Comparison of ENCODE assay signal across 23 mouse cellular contexts in genomic region chr14:20790996-20791395, GRCm38 (mm10). TPM values are rescaled to one million over a fixed set of nuclear protein-coding genes. Genes with fewer than 3 reads are reported as not detected.
DNase-seq lines count a peak whose midpoint lies in the region; ATAC-seq and TF ChIP-seq lines count a peak whose summit lies in the region.
"Had no signal": no experiment of that assay in that cellular context is flagged by ENCODE, and none has a peak within 500 bp of the region (broad histone marks: within the 10 kb centered on the region; RNA-seq: fewer than 3 reads in every experiment).

No protein-coding gene starts in this region.

- no peak overlapping the region for H3K4me2 ChIP-seq in hindbrain, embryonic 13.5 days
- no peak overlapping the region for H3K4me2 ChIP-seq in hindbrain, embryonic 16.5 days (ENCODE audit: low read length)
- H3K4me2 ChIP-seq in midbrain, embryonic 13.5 days (replicated peaks) = no peak overlapping the region
- H3K4me2 ChIP-seq in midbrain, embryonic 15.5 days = no peak overlapping the region
- H3K4me2 ChIP-seq: forebrain, embryonic 13.5 days; heart, embryonic 15.5 days; limb, embryonic 12.5 days; liver, embryonic 12.5 days; stomach, embryonic 15.5 days had no signal

- ATAC-seq in hindbrain, embryonic 13.5 days (ENCODE audit: low FRiP score) = no peak
- no peak for ATAC-seq in hindbrain, embryonic 16.5 days
- no peak for ATAC-seq in midbrain, embryonic 13.5 days
- ATAC-seq in midbrain, embryonic 15.5 days (replicated peaks) = no peak
- ATAC-seq: forebrain, embryonic 13.5 days; liver, embryonic 12.5 days had no signal

- no peak overlapping the region for H3K27ac ChIP-seq in hindbrain, embryonic 13.5 days
- no peak overlapping the region for H3K27ac ChIP-seq in hindbrain, embryonic 16.5 days (ENCODE audit: low read depth, low read length)
- no peak overlapping the region for H3K27ac ChIP-seq in midbrain, embryonic 13.5 days
- H3K27ac ChIP-seq in midbrain, embryonic 15.5 days = no peak overlapping the region
- peak overlapping the region; percentile 62 for H3K27ac ChIP-seq in cortical plate, adult 2 months (ENCODE audit: insufficient read depth, low read length)
- H3K27ac ChIP-seq: forebrain, embryonic 13.5 days; heart, embryonic 15.5 days; kidney, postnatal 0 days; limb, embryonic 12.5 days; liver, embryonic 12.5 days; midbrain, embryonic 10.5 days; stomach, embryonic 15.5 days had no signal

- TF ChIP-seq POLR2A in cortical plate, adult 2 months (IDR thresholded peaks at IDR 0.05; ENCODE audit: extremely low read depth, insufficient read depth, low read length) = no peak

- DNase-seq in brain, adult 2 months (ENCODE audit: low read depth, low spot score) = peak; percentile 53
- no peak for DNase-seq in heart, adult 9 months (ENCODE audit: low spot score in 2 of 2)
- DNase-seq: cerebellum, adult 11-12 months; cerebellum, postnatal 10 days; gastrocnemius, postnatal 10 days; heart, adult 18-20 months; heart, postnatal 36 days; kidney, adult 11 months; lung, adult 18-20 months; lung, postnatal 10 days; thymus, postnatal 25 days had no signal

- peak overlapping the region; percentile 16; the same call in 1 of the 2 replicates for H3K9ac ChIP-seq in hindbrain, embryonic 13.5 days
- H3K9ac ChIP-seq in hindbrain, embryonic 16.5 days (ENCODE audit: low read depth, low read length) = no peak overlapping the region
- 0 out of 2 replicates have a peak overlapping the region, but pooled peaks have one; percentile 14 for H3K9ac ChIP-seq in midbrain, embryonic 13.5 days (replicated peaks)
- H3K9ac ChIP-seq in midbrain, embryonic 15.5 days = no peak overlapping the region
- H3K9ac ChIP-seq: forebrain, embryonic 13.5 days; heart, embryonic 15.5 days; limb, embryonic 12.5 days; liver, embryonic 12.5 days; stomach, embryonic 15.5 days had no signal

- 94% methylated on average over 6 of the region's 6 CpGs for WGBS in hindbrain, embryonic 13.5 days
- 89% methylated on average over 6 of the region's 6 CpGs for WGBS in hindbrain, embryonic 16.5 days
- 92% methylated on average over 6 of the region's 6 CpGs for WGBS in midbrain, embryonic 13.5 days
- 95% methylated on average over 6 of the region's 6 CpGs for WGBS in midbrain, embryonic 15.5 days

- H3K4me3 ChIP-seq in hindbrain, embryonic 13.5 days = no peak overlapping the region
- no peak overlapping the region for H3K4me3 ChIP-seq in hindbrain, embryonic 16.5 days (ENCODE audit: low read length)
- no peak overlapping the region for H3K4me3 ChIP-seq in midbrain, embryonic 13.5 days (replicated peaks)
- H3K4me3 ChIP-seq in midbrain, embryonic 15.5 days = no peak overlapping the region
- H3K4me3 ChIP-seq in cortical plate, adult 2 months (ENCODE audit: insufficient read depth, low read length) = peak overlapping the region; percentile 48; the same call in 1 of the 2 replicates
- H3K4me3 ChIP-seq: forebrain, embryonic 13.5 days; heart, embryonic 15.5 days; limb, embryonic 12.5 days; liver, embryonic 12.5 days; midbrain, embryonic 10.5 days; stomach, embryonic 15.5 days had no signal

- no peaks in the 10 kb centered on the region for H3K9me3 ChIP-seq in hindbrain, embryonic 13.5 days
- no peaks in the 10 kb centered on the region for H3K9me3 ChIP-seq in hindbrain, embryonic 16.5 days (ENCODE audit: control insufficient read depth, low read length)
- no peaks in the 10 kb centered on the region for H3K9me3 ChIP-seq in midbrain, embryonic 13.5 days
- no peaks in the 10 kb centered on the region for H3K9me3 ChIP-seq in midbrain, embryonic 15.5 days
- H3K9me3 ChIP-seq: forebrain, embryonic 13.5 days; heart, embryonic 15.5 days; limb, embryonic 12.5 days; liver, embryonic 12.5 days; midbrain, embryonic 10.5 days; stomach, embryonic 15.5 days had no signal

- peaks cover 66% of the 10 kb centered on the region for H3K4me1 ChIP-seq in hindbrain, embryonic 13.5 days (replicated peaks)
- peaks cover 22% of the 10 kb centered on the region for H3K4me1 ChIP-seq in hindbrain, embryonic 16.5 days (ENCODE audit: control insufficient read depth, insufficient read depth, low read depth, low read length)
- peaks cover 64% of the 10 kb centered on the region for H3K4me1 ChIP-seq in midbrain, embryonic 13.5 days (replicated peaks)
- H3K4me1 ChIP-seq in midbrain, embryonic 15.5 days = peaks cover 46% of the 10 kb centered on the region
- peaks cover 20% of the 10 kb centered on the region for H3K4me1 ChIP-seq in cortical plate, adult 2 months (ENCODE audit: control insufficient read depth, insufficient read depth, low read length)

- H3K36me3 ChIP-seq in hindbrain, embryonic 13.5 days = peaks cover 47% of the 10 kb centered on the region
- 0 out of 2 replicates have a peak, but pooled peaks cover 6% of the 10 kb centered on the region for H3K36me3 ChIP-seq in hindbrain, embryonic 16.5 days (ENCODE audit: control insufficient read depth, insufficient read depth, low read length)
- H3K36me3 ChIP-seq in midbrain, embryonic 13.5 days = peaks cover 50% of the 10 kb centered on the region
- H3K36me3 ChIP-seq in midbrain, embryonic 15.5 days (replicated peaks) = peaks cover 14% of the 10 kb centered on the region; the same call in 1 of the 2 replicates

- TF ChIP-seq CTCF in cortical plate, adult 2 months (IDR thresholded peaks at IDR 0.05; ENCODE audit: extremely low read depth, insufficient read depth, low read length) = no peak

- H3K27me3 ChIP-seq in hindbrain, embryonic 13.5 days = no peaks in the 10 kb centered on the region
- no peaks in the 10 kb centered on the region for H3K27me3 ChIP-seq in hindbrain, embryonic 16.5 days (replicated peaks; ENCODE audit: control insufficient read depth, insufficient read depth, low read length)
- no peaks in the 10 kb centered on the region for H3K27me3 ChIP-seq in midbrain, embryonic 13.5 days
- H3K27me3 ChIP-seq in midbrain, embryonic 15.5 days (replicated peaks) = no peaks in the 10 kb centered on the region
- H3K27me3 ChIP-seq: heart, embryonic 15.5 days; limb, embryonic 12.5 days; liver, embryonic 12.5 days; stomach, embryonic 15.5 days had no signal

RNA-seq across cellular contexts. Expression of gene Camk2g, which starts 2.9 kb away (rescaled TPM):
- polyA plus RNA-seq in hindbrain, embryonic 13.5 days (2015; fragmentation: Nextera tagmentation; extraction: Ambion mirVana) = 116 and 131 TPM in 2 replicates
- polyA plus RNA-seq in hindbrain, embryonic 16.5 days (2015; fragmentation: Nextera tagmentation; extraction: Ambion mirVana) = 214 and 241 TPM in 2 replicates
- 84.2 and 86.8 TPM in 2 replicates for polyA plus RNA-seq in midbrain, embryonic 13.5 days (2015; fragmentation: Nextera tagmentation; extraction: Ambion mirVana)
- polyA plus RNA-seq in midbrain, embryonic 15.5 days (2015; fragmentation: Nextera tagmentation; extraction: Ambion mirVana) = 140 and 144 TPM in 2 replicates
- polyA plus RNA-seq in cortical plate, adult 2 months (2012; rRNA removed) = 287 and 303 TPM in 2 replicates

RNA-seq across cellular contexts. Expression of gene Plau, which starts 45.5 kb away (rescaled TPM):
- 0.40 and 0.45 TPM in 2 replicates for polyA plus RNA-seq in hindbrain, embryonic 13.5 days (2015; fragmentation: Nextera tagmentation; extraction: Ambion mirVana)
- 0.17 and 0.56 TPM in 2 replicates for polyA plus RNA-seq in hindbrain, embryonic 16.5 days (2015; fragmentation: Nextera tagmentation; extraction: Ambion mirVana)
- polyA plus RNA-seq in midbrain, embryonic 13.5 days (2015; fragmentation: Nextera tagmentation; extraction: Ambion mirVana) = 0.19 and 0.34 TPM in 2 replicates
- 0.23 and 0.31 TPM in 2 replicates for polyA plus RNA-seq in midbrain, embryonic 15.5 days (2015; fragmentation: Nextera tagmentation; extraction: Ambion mirVana)
- polyA plus RNA-seq in cortical plate, adult 2 months (2012; rRNA removed) = 4.2 and 5.2 TPM in 2 replicates

RNA-seq across cellular contexts. Expression of gene Ndst2, which starts 56.6 kb away (rescaled TPM):
- polyA plus RNA-seq in hindbrain, embryonic 13.5 days (2015; fragmentation: Nextera tagmentation; extraction: Ambion mirVana) = 16.7 and 19.1 TPM in 2 replicates
- 16.7 and 20.8 TPM in 2 replicates for polyA plus RNA-seq in hindbrain, embryonic 16.5 days (2015; fragmentation: Nextera tagmentation; extraction: Ambion mirVana)
- polyA plus RNA-seq in midbrain, embryonic 13.5 days (2015; fragmentation: Nextera tagmentation; extraction: Ambion mirVana) = 16.8 and 19.7 TPM in 2 replicates
- 19.4 and 19.9 TPM in 2 replicates for polyA plus RNA-seq in midbrain, embryonic 15.5 days (2015; fragmentation: Nextera tagmentation; extraction: Ambion mirVana)
- 22.9 and 26.7 TPM in 2 replicates for polyA plus RNA-seq in cortical plate, adult 2 months (2012; rRNA removed)

Comparison
In these comparisons a context has a peak if more than half of its experiments do, and no peak if none do; other contexts are left out.
1. H3K9ac ChIP-seq: peak in hindbrain, embryonic 13.5 days (single experiment) and midbrain, embryonic 13.5 days (single experiment); none in hindbrain, embryonic 16.5 days (single experiment) and midbrain, embryonic 15.5 days (single experiment).